Comparison of ENCODE assay signal across 7 mouse cellular contexts in the genomic region with DNA sequence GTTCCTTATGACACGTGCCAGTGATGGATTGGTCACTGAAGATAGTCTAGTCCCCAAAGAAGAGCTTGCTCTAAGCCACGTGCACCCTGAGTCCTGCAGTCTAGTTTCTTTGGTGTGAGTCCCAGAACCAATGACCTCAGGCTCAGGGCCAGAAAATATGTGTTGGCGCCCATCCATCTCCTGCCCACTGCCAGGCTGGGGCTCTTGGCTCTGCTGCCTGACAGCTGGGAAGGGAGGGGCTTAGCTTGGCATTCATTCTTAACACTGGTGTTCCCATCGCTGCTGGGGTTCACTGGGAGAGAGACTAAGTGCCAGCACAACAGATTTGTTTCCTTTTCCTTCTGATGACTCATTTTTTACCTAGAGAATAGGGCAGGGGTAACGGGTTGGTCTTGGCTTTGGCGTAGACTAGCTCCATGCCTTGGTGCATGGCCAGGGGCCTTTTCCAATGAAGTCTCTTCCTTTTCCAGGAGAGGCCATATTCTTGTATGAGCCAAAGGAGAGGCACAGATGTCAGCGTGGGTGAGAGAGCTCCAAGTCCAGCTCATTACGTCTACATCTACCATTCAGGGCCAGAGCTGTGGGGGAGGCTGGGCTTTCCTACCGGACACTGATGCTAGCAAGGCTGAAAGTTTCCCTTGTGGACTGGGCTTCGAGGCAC.
DNase-seq lines count a peak whose midpoint lies in the region.

No protein-coding gene starts in this region.

- peak; percentile 31 for DNase-seq in urinary bladder, adult 2 months (ENCODE audit: low spot score)
- no peak for DNase-seq in urinary bladder, adult 18-20 months (ENCODE audit: low spot score in 2 of 2)
- DNase-seq in cerebellum, adult 18-20 months, result peak; percentile 95
- DNase-seq in gonadal fat pad, adult 2 months (ENCODE audit: low read depth), result peak; percentile 12
- DNase-seq in layer of hippocampus, postnatal 25 days (ENCODE audit: extremely low spot score in 1 of 2, low spot score in 1 of 2), result peak; percentile 50 to 65
- DNase-seq in right cerebral cortex, postnatal 10 days (ENCODE audit: low spot score in 2 of 2), result peak; percentile 64 to 69
- DNase-seq in c-Kit-positive CD71-positive TER-119-positive erythroid progenitor cells, embryonic 14.5 days (ENCODE audit: low spot score), result no peak

Comparison
In these comparisons a context has a peak if more than half of its experiments do, and no peak if none do; other contexts are left out.
1. DNase-seq: peak in urinary bladder, adult 2 months (single experiment), cerebellum, adult 18-20 months (2 of 2), gonadal fat pad, adult 2 months (single experiment), layer of hippocampus, postnatal 25 days (2 of 2) and right cerebral cortex, postnatal 10 days (2 of 2); none in urinary bladder, adult 18-20 months (0 of 2) and c-Kit-positive CD71-positive TER-119-positive erythroid progenitor cells, embryonic 14.5 days (single experiment).